Comparison of ENCODE assay signal across 29 mouse cellular contexts in the genomic region with DNA sequence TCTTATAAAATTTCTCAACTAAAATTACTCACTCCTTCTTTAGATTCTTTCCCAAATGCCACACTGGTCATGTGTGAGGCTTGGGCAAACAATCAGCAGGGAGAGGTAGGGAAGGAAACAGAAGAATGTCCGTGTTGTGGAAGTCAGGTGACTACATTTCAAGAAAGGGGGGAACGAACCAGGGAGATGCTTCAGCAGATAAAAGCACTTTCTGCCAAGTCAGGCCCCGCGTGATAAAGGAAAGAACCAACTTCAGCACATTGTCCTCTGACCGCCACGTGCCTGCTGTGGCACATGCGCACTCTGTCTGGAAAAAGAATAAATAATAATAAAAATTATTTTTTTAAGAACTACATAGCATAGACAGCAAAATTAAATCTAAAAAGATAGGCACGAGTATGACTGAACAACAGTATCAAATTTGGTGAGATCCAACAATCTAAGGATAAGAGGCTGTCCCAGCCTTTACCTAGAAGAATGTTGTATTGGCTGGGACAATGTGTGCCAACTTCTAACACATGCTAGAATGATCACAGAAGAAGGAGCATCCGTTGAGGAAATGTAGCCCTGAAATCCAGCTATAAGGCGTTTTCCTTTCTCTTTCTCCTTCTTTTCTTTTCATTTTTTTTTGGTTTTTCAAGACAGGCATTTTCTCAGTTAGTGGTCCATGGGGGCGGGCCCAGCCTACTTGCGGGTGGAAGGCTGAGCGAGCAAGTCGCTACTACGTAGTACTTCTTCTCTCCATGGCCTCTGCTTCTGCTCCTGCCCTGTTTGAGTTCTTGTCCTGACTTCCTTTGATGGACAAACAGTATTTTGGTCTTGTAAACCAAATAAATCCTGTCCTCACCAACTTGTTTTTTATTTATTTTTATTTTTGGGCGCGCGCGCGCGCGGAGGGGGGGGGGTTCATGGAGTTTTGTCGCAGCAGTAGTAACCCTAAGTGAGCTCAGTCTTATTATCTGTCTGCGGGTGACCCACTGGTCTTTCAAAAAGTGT. TPM values are rescaled to one million over a fixed set of nuclear protein-coding genes. Genes with fewer than 3 reads are reported as not detected.
DNase-seq lines count a peak whose midpoint lies in the region; ATAC-seq and TF ChIP-seq lines count a peak whose summit lies in the region.
"Had no signal": no experiment of that assay in that cellular context is flagged by ENCODE, and none has a peak within 500 bp of the region (broad histone marks: within the 10 kb centered on the region; RNA-seq: fewer than 3 reads in every experiment).

No protein-coding gene starts in this region.

- peak overlapping the region; percentile 80 for H3K9ac ChIP-seq in ES-E14 (ENCODE audit: insufficient read depth, low read depth, low read length, poor library complexity, severe bottlenecking)
- no peak overlapping the region for H3K9ac ChIP-seq in kidney, embryonic 14.5 days (ENCODE audit: low read depth, low read length)
- H3K9ac ChIP-seq: forebrain, embryonic 12.5 days; forebrain, postnatal 0 days; heart, embryonic 13.5 days; hindbrain, embryonic 14.5 days; liver, embryonic 13.5 days; midbrain, embryonic 12.5 days; neural tube, embryonic 13.5 days had no signal

- no peaks in the 10 kb centered on the region for H3K36me3 ChIP-seq in testis, adult 2 months (ENCODE audit: control insufficient read depth, insufficient read depth, low read length)
- H3K36me3 ChIP-seq in ES-E14 (ENCODE audit: control insufficient read depth, insufficient read depth, low read length, poor library complexity, severe bottlenecking), result peaks cover 27% of the 10 kb centered on the region
- no peaks in the 10 kb centered on the region for H3K36me3 ChIP-seq in kidney, embryonic 14.5 days (ENCODE audit: control insufficient read depth, insufficient read depth, low read length)
- H3K36me3 ChIP-seq: forebrain, embryonic 12.5 days; heart, embryonic 13.5 days; liver, embryonic 13.5 days; midbrain, embryonic 12.5 days; neural tube, embryonic 13.5 days had no signal

- no peak for DNase-seq in testis, postnatal 10 days (ENCODE audit: low spot score)
- DNase-seq in ES-E14 (ENCODE audit: low read depth, low spot score) (no peak), R1 (ENCODE audit: low read depth, low spot score) (peak; percentile 73)
- DNase-seq in testis, postnatal 14 days (ENCODE audit: low spot score), result peak; percentile 18
- no peak for DNase-seq in embryo, embryonic 10 days (ENCODE audit: low spot score)
- DNase-seq: adrenal gland, adult 2 months; cerebellum, adult 9-10 months; forebrain, postnatal 0 days; gastrocnemius, postnatal 10 days; heart, postnatal 10 days; kidney, adult 8-10 months; kidney, postnatal 10 days; layer of hippocampus, postnatal 36 days; left cerebral cortex, postnatal 4 days; liver, embryonic 13.5 days; lung, adult 18-20 months; lung, postnatal 10 days; right cerebral cortex, postnatal 4 days; thymus, postnatal 14 days had no signal

- no peak for TF ChIP-seq POLR2A in testis, adult 2 months (IDR thresholded peaks at IDR 0.05; ENCODE audit: control insufficient read depth, low read depth, low read length)

- peaks cover 17% of the 10 kb centered on the region for H3K4me1 ChIP-seq in testis, adult 2 months (ENCODE audit: control insufficient read depth, insufficient read depth, low read length)
- H3K4me1 ChIP-seq in ES-E14 (ENCODE audit: control insufficient read depth in 2 of 2, insufficient read depth in 2 of 2, low read length in 2 of 2, poor library complexity in 1 of 2), result peaks cover 2 to 4% of the 10 kb centered on the region in 2 experiments; a peak in 3 of 4 replicates
- no peaks in the 10 kb centered on the region for H3K4me1 ChIP-seq in kidney, embryonic 14.5 days (ENCODE audit: control insufficient read depth, insufficient read depth, low read length)
- H3K4me1 ChIP-seq: forebrain, embryonic 12.5 days; midbrain, embryonic 12.5 days; neural tube, embryonic 13.5 days had no signal

- no peaks in the 10 kb centered on the region for H3K9me3 ChIP-seq in ES-E14 (ENCODE audit: control insufficient read depth, insufficient read depth, low read depth, low read length)
- no peaks in the 10 kb centered on the region; the same call in 1 of the 2 replicates for H3K9me3 ChIP-seq in kidney, embryonic 14.5 days (ENCODE audit: control insufficient read depth, low read length)
- H3K9me3 ChIP-seq: forebrain, embryonic 12.5 days; heart, embryonic 13.5 days; liver, embryonic 13.5 days had no signal

- peak overlapping the region; percentile 78 for H3K4me3 ChIP-seq in testis, adult 2 months (ENCODE audit: control insufficient read depth, low read depth, low read length)
- peak overlapping the region; percentile 77 to 95 for H3K4me3 ChIP-seq in ES-E14 (ENCODE audit: insufficient read depth in 1 of 2, low read depth in 1 of 2, low read length in 2 of 2, poor library complexity in 1 of 2, severe bottlenecking in 1 of 2)
- no peak overlapping the region for H3K4me3 ChIP-seq in kidney, embryonic 14.5 days (ENCODE audit: low read length)
- H3K4me3 ChIP-seq: forebrain, embryonic 12.5 days; heart, embryonic 13.5 days; liver, embryonic 13.5 days; midbrain, embryonic 12.5 days; neural tube, embryonic 13.5 days had no signal

- no peaks in the 10 kb centered on the region for H3K27me3 ChIP-seq in testis, adult 2 months (ENCODE audit: control insufficient read depth, insufficient read depth, low read length)
- no peaks in the 10 kb centered on the region for H3K27me3 ChIP-seq in kidney, embryonic 14.5 days (ENCODE audit: control insufficient read depth, insufficient read depth, low read length)
- H3K27me3 ChIP-seq: forebrain, embryonic 12.5 days; heart, embryonic 13.5 days; liver, embryonic 13.5 days; midbrain, embryonic 12.5 days; neural tube, embryonic 13.5 days had no signal

- WGBS in kidney, embryonic 14.5 days, result 91% methylated on average over 24 of the region's 24 CpGs

- in situ Hi-C loops in ES-E14 (cut with MboI; ENCODE audit: low sequenced_read_pairs in 2 of 2, unreplicated experiment in 2 of 2), result no loop called here

- ATAC-seq in frontal cortex, adult (ENCODE audit: low TSS enrichment), result no peak
- no peak for ATAC-seq in kidney, embryonic 14.5 days (ENCODE audit: low FRiP score, low TSS enrichment)
- ATAC-seq: CD4-positive, CD25-positive, alpha-beta regulatory T cell, adult 4 months; forebrain, postnatal 0 days had no signal

- H3K4me2 ChIP-seq in kidney, embryonic 14.5 days (replicated peaks; ENCODE audit: low read depth, low read length), result no peak overlapping the region
- H3K4me2 ChIP-seq: forebrain, embryonic 12.5 days; heart, embryonic 13.5 days; hindbrain, embryonic 14.5 days; liver, embryonic 13.5 days; midbrain, embryonic 12.5 days; neural tube, embryonic 13.5 days had no signal

- no peak for TF ChIP-seq CTCF in testis, adult 2 months (IDR thresholded peaks at IDR 0.05; ENCODE audit: control insufficient read depth, insufficient read depth, insufficient replicate concordance, low read depth, low read length)

- peak overlapping the region; percentile 30 for H3K27ac ChIP-seq in testis, adult 2 months (ENCODE audit: control insufficient read depth, insufficient read depth, low read depth, low read length)
- peak overlapping the region; percentile 68; the same call in 1 of the 2 replicates for H3K27ac ChIP-seq in ES-E14 (ENCODE audit: insufficient read depth, low read depth, low read length, poor library complexity, severe bottlenecking)
- H3K27ac ChIP-seq in kidney, embryonic 14.5 days (ENCODE audit: low read depth, low read length), result no peak overlapping the region
- H3K27ac ChIP-seq: forebrain, embryonic 12.5 days; heart, embryonic 13.5 days; hindbrain, embryonic 14.5 days; liver, embryonic 13.5 days; midbrain, embryonic 12.5 days; neural tube, embryonic 13.5 days; stomach, postnatal 0 days had no signal

TF ChIP-seq in ES-E14, 5 proteins besides CTCF, POLR2A, EP300 and RAD21:
- TF ChIP-seq ZNF384 (IDR thresholded peaks at IDR 0.05; ENCODE audit: low read depth, low read length), result peak; percentile 85
- no peak for TF ChIP-seq ZC3H11A (IDR thresholded peaks at IDR 0.05; ENCODE audit: borderline replicate concordance, low read depth, low read length)
- no peak for TF ChIP-seq HCFC1 (IDR thresholded peaks at IDR 0.05; ENCODE audit: borderline replicate concordance, insufficient read depth, low read length)
- no peak for TF ChIP-seq CHD2 (IDR thresholded peaks at IDR 0.05; ENCODE audit: low read depth, low read length)
- no peak for TF ChIP-seq MAFK (IDR thresholded peaks at IDR 0.05; ENCODE audit: insufficient read depth, low read depth, low read length)

RNA-seq across cellular contexts. Expression of a gene that starts 0.8 kb away (rescaled TPM):
- polyA plus RNA-seq in testis, adult 2 months (2012; rRNA removed), result 7.8 and 9.1 TPM in 2 replicates
- total RNA-seq in ES-E14 (2012; rRNA removed), result 218 and 272 TPM in 2 replicates
- 14.6 and 22.1 TPM in 2 replicates for polyA plus RNA-seq in kidney, embryonic 14.5 days (2014; fragmentation: Nextera tagmentation; extraction: Ambion mirVana)

Comparison
In these comparisons a context has a peak if more than half of its experiments do, and no peak if none do; other contexts are left out.
1. DNase-seq: peak in R1 (single experiment) and testis, postnatal 14 days (single experiment); none in testis, postnatal 10 days (single experiment), ES-E14 (single experiment) and embryo, embryonic 10 days (single experiment).